Mouse (Mus musculus) midbrain, embryonic 16.5 days (tissue): ENCODE data around the gene Cldnd2. TPM values are rescaled to one million over a fixed set of nuclear protein-coding genes. Genes with fewer than 3 reads are reported as not detected.

ENCODE experiments used
- ATAC-seq: fragments of 200-750 bp; cut with Nextera tagmentation; 2 replicates; pipeline ENCODE4 v1.8.0; 2017; ENCODE audit warnings: moderate TSS enrichment
- H3K27ac ChIP-seq: fragments of 300-500 bp; sonication (generic); 2 replicates; pipeline ENCODE4 v1.5.1; 2014; ENCODE audit warnings: mild to moderate bottlenecking, low read length, mixed read lengths
- H3K27me3 ChIP-seq: fragments of 300-500 bp; sonication (generic); 2 replicates; pipeline ENCODE4 v1.6.1; 2014; ENCODE audit warnings: low read depth, low read length, mixed read lengths; ENCODE audit not compliant: control insufficient read depth, insufficient read depth
- H3K36me3 ChIP-seq: fragments of 300-500 bp; sonication (generic); 2 replicates; pipeline ENCODE4 v1.6.1; 2014; ENCODE audit warnings: mild to moderate bottlenecking, low read length, moderate library complexity, mixed read lengths; ENCODE audit not compliant: control insufficient read depth, insufficient read depth
- H3K4me1 ChIP-seq: fragments of 300-500 bp; sonication (generic); 2 replicates; pipeline ENCODE4 v1.6.1; 2014; ENCODE audit warnings: mild to moderate bottlenecking, low read length, mixed read lengths; ENCODE audit not compliant: control insufficient read depth, insufficient read depth
- H3K4me2 ChIP-seq: fragments of 300-500 bp; sonication (generic); 2 replicates; pipeline ENCODE4 v1.6.1; 2014; ENCODE audit warnings: mild to moderate bottlenecking, low read length, mixed read lengths
- H3K4me3 ChIP-seq: fragments of 300-500 bp; sonication (generic); 2 replicates; pipeline ENCODE4 v1.5.1; 2014; ENCODE audit warnings: low read depth, mild to moderate bottlenecking, low read length, moderate library complexity, mixed read lengths
- H3K9ac ChIP-seq: fragments of 300-500 bp; sonication (generic); 2 replicates; pipeline ENCODE4 v1.6.1; 2014; ENCODE audit warnings: low read depth, low read length, mixed read lengths
- H3K9me3 ChIP-seq: fragments of 300-500 bp; sonication (generic); replicated peaks from 2 replicates; pipeline ENCODE4 v1.6.1; 2014; ENCODE audit warnings: mild to moderate bottlenecking, low read length, mixed read lengths; ENCODE audit not compliant: control insufficient read depth, poor library complexity, severe bottlenecking
- WGBS: fragments of 180-500 bp; shearing (Covaris S2); extraction: QIAGEN DNeasy Blood & Tissue Kit; methylation state at CpG from one replicate; pipeline ENCODE4 v1.1.7; 2014; 5-methylcytosine and 5-hydroxymethylcytosine counted together
- polyA plus RNA-seq: library from polyadenylated mRNA; unstranded; fragments of >200 nt; fragmentation: Nextera tagmentation; extraction: Ambion mirVana; gene quantifications from 2 replicates; pipeline ENCODE4 v1.2.1, GENCODE M21; 2015

Gene Cldnd2
- polyA plus RNA-seq, 1 experiment from 2014 or later = not detected

DNA sequence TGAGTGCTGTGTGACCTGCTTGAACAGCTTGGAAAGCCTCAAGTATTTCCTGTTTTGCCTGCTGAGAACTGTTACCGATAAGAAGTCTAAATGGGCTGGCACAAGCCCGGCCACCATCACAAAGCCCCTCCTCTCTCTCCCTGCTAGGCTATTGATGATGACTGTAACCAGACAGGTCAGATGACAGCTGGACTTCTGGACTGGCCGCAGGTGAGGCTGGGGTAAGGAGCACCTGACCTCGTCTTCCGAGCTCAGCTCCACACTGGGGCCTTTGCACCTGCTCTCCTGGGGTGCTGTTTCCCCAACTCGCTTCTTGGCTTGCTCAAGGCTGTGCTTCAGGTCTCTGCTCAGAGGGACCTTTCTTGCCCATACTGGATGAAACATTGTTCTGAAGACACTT lies 13.8 kb downstream of the Cldnd2 start:
- H3K4me3 ChIP-seq = no peak overlapping the region
- no peak overlapping the region for H3K27ac ChIP-seq
- no peaks in the 10 kb centered on the region for H3K27me3 ChIP-seq
- 95% methylated on average over 6 of the region's 6 CpGs for WGBS
- H3K36me3 ChIP-seq = peaks cover 18% of the 10 kb centered on the region
- H3K9ac ChIP-seq = no peak overlapping the region
- no peaks in the 10 kb centered on the region for H3K4me1 ChIP-seq
- H3K9me3 ChIP-seq = no peaks in the 10 kb centered on the region
- H3K4me2 ChIP-seq = no peak overlapping the region
- no peak for ATAC-seq

DNA sequence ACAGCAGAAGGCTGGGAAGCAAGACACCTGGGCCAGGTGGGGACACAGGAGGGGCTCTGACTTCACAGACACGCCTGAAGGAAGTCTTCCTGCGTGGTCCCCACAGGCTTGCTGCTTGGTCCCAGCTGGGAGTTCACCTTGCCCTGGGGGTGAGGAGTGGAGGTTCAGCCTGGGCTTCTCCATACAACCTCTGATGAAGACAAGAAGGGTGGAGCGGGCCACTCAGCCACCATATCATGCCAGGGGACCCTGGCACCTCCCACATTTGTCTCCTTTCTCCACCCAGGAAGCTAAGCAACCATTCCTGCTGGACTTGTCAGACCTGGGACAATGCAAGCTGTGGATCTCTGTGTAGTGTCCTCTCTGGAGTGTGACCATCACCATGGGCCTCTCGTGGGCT lies 22.3 kb downstream of the Cldnd2 start, which contains the start of gene Vsig10l:
Gene Vsig10l, plus strand, starts transcription at position 301 of the 400 bp plus-strand sequence.
- 70% methylated on average over 4 of the region's 4 CpGs for WGBS
- H3K36me3 ChIP-seq = no peaks in the 10 kb centered on the region
- no peak within 1 kb of the TSS for H3K27ac ChIP-seq
- no peak within 1 kb of the TSS for H3K4me3 ChIP-seq
- H3K4me1 ChIP-seq = peaks cover 2% of the 10 kb centered on the region
- H3K9ac ChIP-seq = no peak within 1 kb of the TSS
- ATAC-seq = no peak
- H3K4me2 ChIP-seq = no peak within 1 kb of the TSS
- H3K27me3 ChIP-seq = no peaks in the 10 kb centered on the region
- H3K9me3 ChIP-seq = no peaks in the 10 kb centered on the region

DNA sequence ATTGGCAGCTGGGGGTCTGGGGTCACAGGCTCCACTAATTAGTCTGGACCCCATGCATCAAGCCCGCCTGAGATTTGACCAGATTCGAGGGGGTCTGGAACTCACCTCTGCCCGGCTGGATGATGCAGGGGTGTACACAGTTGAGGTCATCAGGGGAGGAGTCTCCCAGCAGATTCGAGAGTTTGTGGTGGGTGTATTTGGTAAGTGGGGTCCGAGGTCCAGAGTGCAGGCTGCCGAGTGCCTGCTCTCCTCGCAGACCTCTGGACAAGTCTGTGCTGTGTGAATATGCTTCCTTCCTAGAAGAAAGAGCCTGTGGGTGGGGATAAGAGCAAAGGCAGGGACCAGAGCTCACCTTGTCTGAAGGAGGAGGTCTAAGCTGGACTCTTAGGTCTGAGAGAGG lies 23.4 kb downstream of the Cldnd2 start:
- no peaks in the 10 kb centered on the region for H3K27me3 ChIP-seq
- WGBS = 80% methylated on average over 7 of the region's 7 CpGs
- no peak overlapping the region for H3K4me2 ChIP-seq

GRCm38 (mm10) chr7:43464864-43465343 lies 24.3 kb downstream of the Cldnd2 start:
- peak overlapping the region; percentile 82 for H3K4me2 ChIP-seq
- H3K27ac ChIP-seq = peak overlapping the region; percentile 54; the same call in 1 of the 2 replicates
- H3K36me3 ChIP-seq = no peaks in the 10 kb centered on the region
- H3K9me3 ChIP-seq = no peaks in the 10 kb centered on the region
- H3K9ac ChIP-seq = peak overlapping the region; percentile 67
- WGBS = 5% methylated on average over 35 of the region's 35 CpGs
- H3K4me3 ChIP-seq = peak overlapping the region; percentile 56
- peaks cover 2% of the 10 kb centered on the region for H3K4me1 ChIP-seq
- H3K27me3 ChIP-seq = no peaks in the 10 kb centered on the region
- ATAC-seq = peak; percentile 16

More for the DNA sequence above, 23.4 kb downstream of the Cldnd2 start:
- Histone ChIP-seq H3K27ac (no peak overlapping the region), H3K36me3 (no peaks in the 10 kb centered on the region), H3K4me1 (peaks cover 2% of the 10 kb centered on the region), H3K9me3 (no peaks in the 10 kb centered on the region), H3K4me3 (no peak overlapping the region), H3K9ac (no peak overlapping the region)
- ATAC-seq = no peak

- H3K9ac ChIP-seq = peak overlapping the region; percentile 67
- H3K27ac ChIP-seq = peak overlapping the region; percentile 54
Observed at GRCm38 (mm10) chr7:43465344-43466098, 24.9 kb downstream of the Cldnd2 start.

DNA sequence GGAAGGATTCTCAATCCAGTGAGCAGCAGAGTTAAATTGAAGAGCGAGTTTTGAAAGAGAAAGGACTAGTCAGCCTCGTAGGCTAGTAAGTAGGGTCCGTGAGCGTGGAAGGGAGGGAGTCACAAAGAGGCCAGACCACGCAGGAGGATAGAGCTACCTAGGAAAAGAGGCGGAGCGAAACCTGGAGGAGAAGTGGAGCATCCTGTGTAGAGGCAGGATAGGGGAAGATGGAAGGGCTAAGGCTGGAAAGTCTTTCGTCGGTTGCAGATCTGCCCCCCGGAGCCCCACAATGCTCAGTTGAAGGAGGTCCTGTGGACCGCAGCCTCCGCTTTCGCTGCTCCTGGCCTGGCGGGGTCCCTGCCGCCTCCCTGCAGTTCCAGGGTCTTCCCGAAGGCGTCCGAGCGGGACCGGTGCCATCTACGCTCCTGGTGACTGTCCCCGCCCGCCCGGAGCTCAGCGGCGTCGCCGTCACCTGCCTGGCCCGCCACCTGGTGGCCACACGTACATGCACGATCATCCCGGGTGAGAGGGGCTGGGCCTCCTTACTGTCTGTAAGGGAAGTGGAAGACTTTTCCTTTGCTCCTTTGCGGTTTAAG lies 25.6 kb downstream of the Cldnd2 start:
- peak overlapping the region; percentile 64 for H3K9ac ChIP-seq
- H3K27ac ChIP-seq = peak overlapping the region; percentile 44
- peak overlapping the region; percentile 56 for H3K4me3 ChIP-seq
- WGBS = under 1% methylated on average over 33 of the region's 33 CpGs
- H3K27me3 ChIP-seq = no peaks in the 10 kb centered on the region
- ATAC-seq = peak; percentile 73
- H3K9me3 ChIP-seq = no peaks in the 10 kb centered on the region
- peaks cover 2% of the 10 kb centered on the region for H3K4me1 ChIP-seq
- H3K36me3 ChIP-seq = no peaks in the 10 kb centered on the region
- H3K4me2 ChIP-seq = peak overlapping the region; percentile 82

More at GRCm38 (mm10) chr7:43465344-43466098, 24.9 kb downstream of the Cldnd2 start:
- Histone ChIP-seq H3K4me2 (peak overlapping the region; percentile 82), H3K9me3 (no peaks in the 10 kb centered on the region), H3K4me3 (peak overlapping the region; percentile 56), H3K36me3 (no peaks in the 10 kb centered on the region), H3K27me3 (no peaks in the 10 kb centered on the region), H3K4me1 (peaks cover 2% of the 10 kb centered on the region)
- under 1% methylated on average over 32 of the region's 33 CpGs for WGBS
- ATAC-seq = peak; percentile 89

- no peak for ATAC-seq
- Histone ChIP-seq H3K4me1 (peaks cover 2% of the 10 kb centered on the region), H3K36me3 (0 out of 2 replicates have a peak, but pooled peaks cover 2% of the 10 kb centered on the region), H3K27ac (no peak overlapping the region), H3K4me3 (no peak overlapping the region), H3K27me3 (no peaks in the 10 kb centered on the region), H3K9ac (no peak overlapping the region), H3K9me3 (no peaks in the 10 kb centered on the region), H3K4me2 (no peak overlapping the region)
- 42% methylated on average over 8 of the region's 8 CpGs for WGBS
Observed at GRCm38 (mm10) chr7:43470373-43470772, 29.8 kb downstream of the Cldnd2 start.

- peak; percentile 12; the same call in 1 of the 2 replicates for ATAC-seq
- H3K36me3 ChIP-seq = peaks cover 10% of the 10 kb centered on the region; the same call in 1 of the 2 replicates
- peaks cover 8% of the 10 kb centered on the region for H3K27me3 ChIP-seq
- no peak overlapping the region for H3K27ac ChIP-seq
- H3K9me3 ChIP-seq = no peaks in the 10 kb centered on the region
- no peak overlapping the region for H3K9ac ChIP-seq
- no peak overlapping the region for H3K4me2 ChIP-seq
- no peaks in the 10 kb centered on the region for H3K4me1 ChIP-seq
- 26% methylated on average over 23 of the region's 23 CpGs for WGBS
- H3K4me3 ChIP-seq = no peak overlapping the region
Observed at GRCm38 (mm10) chr7:43475706-43476105, 35.1 kb downstream of the Cldnd2 start.

- no peaks in the 10 kb centered on the region for H3K4me1 ChIP-seq
- H3K9ac ChIP-seq = no peak overlapping the region
- H3K27ac ChIP-seq = no peak overlapping the region
- H3K9me3 ChIP-seq = no peaks in the 10 kb centered on the region
- no peak overlapping the region for H3K4me2 ChIP-seq
- peaks cover 8% of the 10 kb centered on the region for H3K27me3 ChIP-seq
- peaks cover 10% of the 10 kb centered on the region; the same call in 1 of the 2 replicates for H3K36me3 ChIP-seq
- no peak overlapping the region for H3K4me3 ChIP-seq
- WGBS = 14% methylated on average over 13 of the region's 13 CpGs
- ATAC-seq = no peak
Observed at GRCm38 (mm10) chr7:43476376-43476775, 35.8 kb downstream of the Cldnd2 start.
